Comparison of ENCODE assay signal across 17 mouse cellular contexts in genomic region chr5:131960432-131960831, GRCm38 (mm10).
"Had no signal": no experiment of that assay in that cellular context is flagged by ENCODE, and none has a peak within 500 bp of the region (broad histone marks: within the 10 kb centered on the region; RNA-seq: fewer than 3 reads in every experiment).

No protein-coding gene starts in this region.

- DNase-seq: liver, postnatal 0 days; lung, adult 2 months; lung, postnatal 14 days; lung, postnatal 36 days; right cerebral cortex, postnatal 14 days; thymus, adult 2 months; thymus, postnatal 25 days; thymus, postnatal 4 days had no signal

- H3K4me3 ChIP-seq: lung, embryonic 15.5 days; midbrain, embryonic 12.5 days; midbrain, embryonic 15.5 days; neural tube, embryonic 12.5 days; stomach, embryonic 15.5 days had no signal

- H3K4me2 ChIP-seq: lung, embryonic 15.5 days; midbrain, embryonic 12.5 days; midbrain, embryonic 15.5 days; neural tube, embryonic 12.5 days; stomach, embryonic 15.5 days had no signal

- H3K9me3 ChIP-seq: lung, embryonic 15.5 days; megakaryocyte, embryonic 14.5 days; midbrain, embryonic 15.5 days; neural tube, embryonic 12.5 days; stomach, embryonic 15.5 days had no signal

- H3K27me3 ChIP-seq: lung, embryonic 15.5 days; megakaryocyte, embryonic 14.5 days; midbrain, embryonic 12.5 days; midbrain, embryonic 15.5 days; neural tube, embryonic 12.5 days; stomach, embryonic 15.5 days had no signal

- H3K36me3 ChIP-seq: lung, embryonic 15.5 days; midbrain, embryonic 15.5 days; neural tube, embryonic 12.5 days had no signal

- ATAC-seq: liver, postnatal 0 days; lung, postnatal 0 days; midbrain, embryonic 15.5 days had no signal

- H3K4me1 ChIP-seq: lung, embryonic 15.5 days; midbrain, embryonic 15.5 days; neural tube, embryonic 12.5 days; stomach, embryonic 15.5 days had no signal

- H3K9ac ChIP-seq: liver, postnatal 0 days; lung, embryonic 15.5 days; midbrain, embryonic 12.5 days; midbrain, embryonic 15.5 days; neural tube, embryonic 12.5 days; stomach, embryonic 15.5 days had no signal

- H3K27ac ChIP-seq: lung, embryonic 15.5 days; macrophage; midbrain, embryonic 12.5 days; midbrain, embryonic 15.5 days; neural tube, embryonic 12.5 days; stomach, embryonic 15.5 days; stomach, postnatal 0 days had no signal
